Mouse (Mus musculus): ENCODE data around the gene Rbfox1. TPM values are rescaled to one million over a fixed set of nuclear protein-coding genes. Genes with fewer than 3 reads are reported as not detected.
A peak's percentile ranks its signal among the peaks of the same experiment; 100 is the strongest.

The Rbfox1 gene
- polyA plus RNA-seq, 1 experiment, result 142 TPM

GRCm38 (mm10) chr16:5957418-5957817 lies 72.3 kb downstream of the Rbfox1 start:
- no peak overlapping the region for H3K4me3 ChIP-seq (ENCODE audit: insufficient read depth, low read length)
- no peak overlapping the region for H3K27ac ChIP-seq (ENCODE audit: insufficient read depth, low read length)
- TF ChIP-seq POLR2A (IDR thresholded peaks at IDR 0.05; ENCODE audit: extremely low read depth, insufficient read depth, low read length) (no peak), CTCF (IDR thresholded peaks at IDR 0.05; ENCODE audit: extremely low read depth, insufficient read depth, low read length) (no peak)
- peaks cover 2% of the 10 kb centered on the region; the same call in 1 of the 2 replicates for H3K4me1 ChIP-seq (ENCODE audit: control insufficient read depth, insufficient read depth, low read length)

GRCm38 (mm10) chr16:5961786-5962185 lies 76.6 kb downstream of the Rbfox1 start:
- TF ChIP-seq CTCF (IDR thresholded peaks at IDR 0.05; ENCODE audit: extremely low read depth, insufficient read depth, low read length) (no peak), POLR2A (IDR thresholded peaks at IDR 0.05; ENCODE audit: extremely low read depth, insufficient read depth, low read length) (no peak)
- H3K4me3 ChIP-seq (ENCODE audit: insufficient read depth, low read length), result no peak overlapping the region
- H3K4me1 ChIP-seq (ENCODE audit: control insufficient read depth, insufficient read depth, low read length), result peaks cover 10% of the 10 kb centered on the region
- H3K27ac ChIP-seq (ENCODE audit: insufficient read depth, low read length), result 0 out of 2 replicates have a peak overlapping the region, but pooled peaks have one; percentile 58

GRCm38 (mm10) chr16:5974172-5974571 lies 89.0 kb downstream of the Rbfox1 start:
- H3K27ac ChIP-seq (ENCODE audit: insufficient read depth, low read length), result no peak overlapping the region
- TF ChIP-seq POLR2A (IDR thresholded peaks at IDR 0.05; ENCODE audit: extremely low read depth, insufficient read depth, low read length) (no peak), CTCF (IDR thresholded peaks at IDR 0.05; ENCODE audit: extremely low read depth, insufficient read depth, low read length) (no peak)
- no peak overlapping the region for H3K4me3 ChIP-seq (ENCODE audit: insufficient read depth, low read length)
- no peaks in the 10 kb centered on the region for H3K4me1 ChIP-seq (ENCODE audit: control insufficient read depth, insufficient read depth, low read length)

DNA sequence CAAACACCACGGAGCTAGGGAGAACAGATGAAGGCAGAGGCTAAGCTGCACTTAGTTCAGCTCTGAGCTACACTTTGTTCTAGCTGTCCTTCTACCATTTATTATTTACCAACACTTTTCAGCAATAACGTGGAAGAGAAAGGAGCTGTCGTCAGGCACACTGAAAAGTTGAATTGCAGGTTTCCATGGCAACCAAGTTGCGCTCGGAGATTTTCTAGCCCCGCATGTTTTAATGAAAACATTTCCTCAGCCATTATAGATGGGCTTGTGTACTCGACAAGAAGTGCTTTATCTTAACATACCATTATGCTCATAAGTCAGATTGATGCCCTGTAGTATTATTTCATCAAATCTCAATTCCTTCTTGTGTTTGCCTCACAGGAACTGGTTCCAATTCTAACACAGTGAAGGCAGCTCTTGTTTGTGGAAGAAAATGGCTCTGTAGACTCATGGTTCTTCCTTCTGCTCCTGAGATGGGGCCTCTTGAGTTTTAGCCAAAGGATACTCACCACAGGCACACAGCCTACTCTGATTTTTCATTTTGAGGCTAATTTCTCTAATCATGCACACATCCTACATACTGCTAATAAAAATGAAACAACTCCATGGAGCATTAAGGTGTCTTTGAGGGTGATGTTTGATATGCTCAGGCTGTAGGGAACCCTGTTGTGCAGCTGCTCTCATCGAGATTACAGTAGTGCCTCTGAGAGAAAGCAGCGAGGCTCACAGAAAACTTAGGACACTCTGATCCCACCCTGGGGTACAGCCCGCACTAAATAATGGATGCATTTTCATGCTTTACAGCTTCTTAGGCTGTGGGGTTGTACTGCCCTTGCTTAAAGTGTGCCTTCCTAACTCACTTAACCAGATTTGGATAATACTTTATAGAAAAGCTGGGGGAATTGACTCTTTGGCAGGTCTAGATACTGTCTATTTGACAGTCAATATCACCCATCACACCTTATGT lies 107.2 kb downstream of the Rbfox1 start:
- TF ChIP-seq POLR2A (IDR thresholded peaks at IDR 0.05; ENCODE audit: extremely low read depth, insufficient read depth, low read length) (no peak), CTCF (IDR thresholded peaks at IDR 0.05; ENCODE audit: extremely low read depth, insufficient read depth, low read length) (no peak)
- Histone ChIP-seq H3K4me3 (ENCODE audit: insufficient read depth, low read length) (no peak overlapping the region), H3K27ac (ENCODE audit: insufficient read depth, low read length) (no peak overlapping the region), H3K4me1 (ENCODE audit: control insufficient read depth, insufficient read depth, low read length) (peaks cover 4% of the 10 kb centered on the region)

DNA sequence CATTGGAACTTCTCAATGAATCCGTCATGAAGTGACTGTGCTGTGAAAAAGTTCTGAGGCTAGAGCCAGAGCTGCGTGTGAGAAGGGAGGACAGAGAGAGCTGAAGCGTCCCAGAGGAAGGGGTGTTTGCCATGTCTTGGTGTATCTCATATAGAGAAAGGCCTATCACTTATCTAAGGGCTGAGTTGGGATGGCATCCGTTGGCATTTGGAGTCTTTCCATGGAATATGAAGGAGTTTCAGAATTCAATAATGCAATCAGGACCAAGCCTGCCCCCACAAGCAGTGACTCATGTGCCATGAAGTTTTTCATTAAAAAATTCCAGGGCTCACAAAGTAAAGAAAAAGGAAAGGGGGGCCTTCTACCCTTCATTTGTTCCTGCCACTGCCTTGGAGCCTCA lies 112.0 kb downstream of the Rbfox1 start:
- peaks cover 13% of the 10 kb centered on the region for H3K4me1 ChIP-seq (ENCODE audit: control insufficient read depth, insufficient read depth, low read length)
- H3K4me3 ChIP-seq (ENCODE audit: insufficient read depth, low read length), result no peak overlapping the region
- no peak for TF ChIP-seq POLR2A (IDR thresholded peaks at IDR 0.05; ENCODE audit: extremely low read depth, insufficient read depth, low read length)
- TF ChIP-seq CTCF (IDR thresholded peaks at IDR 0.05; ENCODE audit: extremely low read depth, insufficient read depth, low read length), result no peak
- no peak overlapping the region for H3K27ac ChIP-seq (ENCODE audit: insufficient read depth, low read length)

DNA sequence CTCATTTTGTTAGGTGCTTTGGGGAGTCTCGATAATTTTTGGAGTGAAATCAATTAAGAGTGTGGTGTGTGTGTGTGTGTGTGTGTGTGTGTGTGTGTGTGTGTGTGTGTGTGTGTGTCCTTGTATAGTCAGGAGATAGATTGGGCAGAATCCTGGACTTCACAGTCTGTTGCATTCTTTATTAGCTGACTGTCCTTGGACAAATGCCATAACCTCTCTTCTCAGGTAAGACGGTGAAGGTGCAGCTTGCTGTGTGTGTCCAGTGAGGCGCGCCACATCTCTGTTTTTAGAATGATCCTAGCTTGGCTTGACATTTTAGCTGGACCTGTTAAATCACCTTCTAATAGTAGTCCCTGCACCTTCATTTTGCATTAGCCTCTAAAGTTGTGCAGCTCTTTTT lies 112.5 kb downstream of the Rbfox1 start:
- no peak overlapping the region for H3K27ac ChIP-seq (ENCODE audit: insufficient read depth, low read length)
- H3K4me1 ChIP-seq (ENCODE audit: control insufficient read depth, insufficient read depth, low read length), result peaks cover 13% of the 10 kb centered on the region
- no peak overlapping the region for H3K4me3 ChIP-seq (ENCODE audit: insufficient read depth, low read length)
- TF ChIP-seq POLR2A (IDR thresholded peaks at IDR 0.05; ENCODE audit: extremely low read depth, insufficient read depth, low read length) (no peak), CTCF (IDR thresholded peaks at IDR 0.05; ENCODE audit: extremely low read depth, insufficient read depth, low read length) (no peak)

- Histone ChIP-seq H3K4me1 (ENCODE audit: control insufficient read depth, insufficient read depth, low read length) (peaks cover 13% of the 10 kb centered on the region), H3K4me3 (ENCODE audit: insufficient read depth, low read length) (no peak overlapping the region), H3K27ac (ENCODE audit: insufficient read depth, low read length) (peak overlapping the region; percentile 21; the same call in 1 of the 2 replicates)
- TF ChIP-seq POLR2A (IDR thresholded peaks at IDR 0.05; ENCODE audit: extremely low read depth, insufficient read depth, low read length), result no peak
- no peak for TF ChIP-seq CTCF (IDR thresholded peaks at IDR 0.05; ENCODE audit: extremely low read depth, insufficient read depth, low read length)
Measured at GRCm38 (mm10) chr16:6000016-6000415, 114.9 kb downstream of the Rbfox1 start.

DNA sequence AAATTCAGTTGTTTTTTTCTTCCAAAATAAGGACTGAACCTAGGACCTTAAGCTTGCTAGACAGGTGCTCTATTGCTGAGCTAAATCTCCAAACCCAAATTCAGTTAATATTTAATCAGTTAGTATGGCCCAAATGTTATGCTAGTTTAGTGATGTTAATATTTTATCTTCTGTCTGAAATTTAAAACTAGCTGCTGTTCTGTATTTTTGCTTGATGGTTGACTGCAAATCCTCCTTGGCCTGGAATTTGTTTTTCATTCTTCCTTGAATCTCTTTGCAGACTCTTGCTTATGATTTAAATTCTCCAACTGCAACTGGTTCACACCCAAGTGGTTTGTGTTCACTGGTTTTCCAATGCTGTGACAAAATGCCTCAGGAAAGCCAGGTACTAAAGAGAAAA lies 121.8 kb downstream of the Rbfox1 start:
- Histone ChIP-seq H3K4me1 (ENCODE audit: control insufficient read depth, insufficient read depth, low read length) (no peaks in the 10 kb centered on the region; the same call in 1 of the 2 replicates), H3K27ac (ENCODE audit: insufficient read depth, low read length) (no peak overlapping the region), H3K4me3 (ENCODE audit: insufficient read depth, low read length) (no peak overlapping the region)
- no peak for TF ChIP-seq CTCF (IDR thresholded peaks at IDR 0.05; ENCODE audit: extremely low read depth, insufficient read depth, low read length)
- TF ChIP-seq POLR2A (IDR thresholded peaks at IDR 0.05; ENCODE audit: extremely low read depth, insufficient read depth, low read length), result no peak

- no peaks in the 10 kb centered on the region for H3K4me1 ChIP-seq (ENCODE audit: control insufficient read depth, insufficient read depth, low read length)
- TF ChIP-seq POLR2A (IDR thresholded peaks at IDR 0.05; ENCODE audit: extremely low read depth, insufficient read depth, low read length) (no peak), CTCF (IDR thresholded peaks at IDR 0.05; ENCODE audit: extremely low read depth, insufficient read depth, low read length) (no peak)
- H3K27ac ChIP-seq (ENCODE audit: insufficient read depth, low read length), result no peak overlapping the region
- H3K4me3 ChIP-seq (ENCODE audit: insufficient read depth, low read length), result no peak overlapping the region
Measured at GRCm38 (mm10) chr16:6012853-6013252, 127.7 kb downstream of the Rbfox1 start.

- TF ChIP-seq POLR2A (IDR thresholded peaks at IDR 0.05; ENCODE audit: extremely low read depth, insufficient read depth, low read length) (no peak), CTCF (IDR thresholded peaks at IDR 0.05; ENCODE audit: extremely low read depth, insufficient read depth, low read length) (peak; percentile 85)
Measured at GRCm38 (mm10) chr16:6018639-6019038, 133.5 kb downstream of the Rbfox1 start.

More at GRCm38 (mm10) chr16:6018639-6019038, 133.5 kb downstream of the Rbfox1 start:
- no peaks in the 10 kb centered on the region; the same call in 1 of the 2 replicates for H3K4me1 ChIP-seq (ENCODE audit: control insufficient read depth, insufficient read depth, low read length)
- H3K27ac ChIP-seq (ENCODE audit: insufficient read depth, low read length), result no peak overlapping the region
- no peak overlapping the region for H3K4me3 ChIP-seq (ENCODE audit: insufficient read depth, low read length)

Measured in cortical plate, adult 2 months (tissue).